11 mouse cellular contexts compared by ENCODE assay signal in the genomic region with DNA sequence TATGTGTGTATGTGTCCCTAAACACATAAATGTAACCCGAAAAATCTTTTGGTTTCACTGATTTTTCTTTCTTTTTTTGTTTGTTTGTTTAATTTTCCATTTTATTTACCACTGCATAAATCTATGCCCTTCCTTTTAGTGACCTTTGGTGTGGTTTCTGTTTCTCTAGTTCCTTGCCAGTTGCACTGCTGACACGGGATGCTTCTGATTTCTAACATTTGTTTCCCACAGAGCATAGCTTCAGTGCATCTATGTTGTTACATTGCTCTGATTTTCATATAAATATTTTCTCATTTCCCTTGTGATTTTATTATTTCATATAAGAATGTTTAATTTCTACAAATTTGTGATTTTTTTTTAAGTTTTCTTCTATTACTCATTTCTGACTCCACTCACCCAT.
"Had no signal": no experiment of that assay in that cellular context is flagged by ENCODE, and none has a peak within 500 bp of the region (broad histone marks: within the 10 kb centered on the region; RNA-seq: fewer than 3 reads in every experiment).

No protein-coding gene starts in this region.

- DNase-seq: retina, postnatal 1 day; right cerebral cortex, adult 18-20 months; right cerebral cortex, postnatal 14 days; right cerebral cortex, postnatal 25 days; right cerebral cortex, postnatal 4 days; thymus, adult 18-20 months; thymus, adult 2 months; thymus, postnatal 14 days; thymus, postnatal 25 days; thymus, postnatal 36 days; thymus, postnatal 4 days had no signal
